Mouse (Mus musculus) embryonic facial prominence, embryonic 11.5 days (tissue): ENCODE results near the gene Ces2e. TPM values are rescaled to one million over a fixed set of nuclear protein-coding genes. Genes with fewer than 3 reads are reported as not detected.

ENCODE experiments used
- ATAC-seq: fragments of 200-750 bp; cut with Nextera tagmentation; replicated peaks from 2 replicates; pipeline ENCODE4 v1.8.0; 2017; ENCODE audit warnings: low read depth; ENCODE audit not compliant: insufficient number of reproducible peaks, low FRiP score, low TSS enrichment
- DNase-seq: peaks from one replicate; pipeline ENCODE4 v3.0.0-alpha.2; 2015; ENCODE audit warnings: low spot score
- H3K27ac ChIP-seq: fragments of 300-500 bp; sonication (generic); replicated peaks from 2 replicates; pipeline ENCODE4 v1.5.1; 2014; ENCODE audit warnings: mild to moderate bottlenecking, low read depth, low read length, control low read depth
- H3K27me3 ChIP-seq: fragments of 300-500 bp; sonication (generic); 2 replicates; pipeline ENCODE4 v1.6.1; 2014; ENCODE audit warnings: mild to moderate bottlenecking, low read length, moderate library complexity, mixed read lengths; ENCODE audit not compliant: control insufficient read depth, insufficient read depth
- H3K36me3 ChIP-seq: fragments of 300-500 bp; sonication (generic); replicated peaks from 2 replicates; pipeline ENCODE4 v1.6.1; 2014; ENCODE audit warnings: low read depth, mild to moderate bottlenecking, low read length, moderate library complexity, mixed read lengths; ENCODE audit not compliant: control insufficient read depth, insufficient read depth
- H3K4me1 ChIP-seq: fragments of 300-500 bp; sonication (generic); 2 replicates; pipeline ENCODE4 v1.6.1; 2014; ENCODE audit warnings: low read length, mixed read lengths; ENCODE audit not compliant: control insufficient read depth, insufficient read depth
- H3K4me2 ChIP-seq: fragments of 300-500 bp; sonication (generic); 2 replicates; pipeline ENCODE4 v1.6.1; 2014; ENCODE audit warnings: low read depth, mild to moderate bottlenecking, control low read depth, low read length, moderate library complexity
- H3K4me3 ChIP-seq: fragments of 300-500 bp; sonication (generic); 2 replicates; pipeline ENCODE4 v1.5.1; 2014; ENCODE audit warnings: low read depth, low read length, control low read depth
- H3K9ac ChIP-seq: fragments of 300-500 bp; sonication (generic); replicated peaks from 2 replicates; pipeline ENCODE4 v1.6.1; 2014; ENCODE audit warnings: mild to moderate bottlenecking, control low read depth, low read length
- H3K9me3 ChIP-seq: fragments of 300-500 bp; sonication (generic); replicated peaks from 2 replicates; pipeline ENCODE4 v1.6.1; 2016; ENCODE audit warnings: mild to moderate bottlenecking, low read length, inconsistent platforms, mixed read lengths; ENCODE audit not compliant: control insufficient read depth
- WGBS: fragments of 180-500 bp; shearing (Covaris S2); extraction: QIAGEN DNeasy Blood & Tissue Kit; methylation state at CpG from one replicate; pipeline ENCODE4 v1.1.7; 2014; 5-methylcytosine and 5-hydroxymethylcytosine counted together
- polyA plus RNA-seq: library from polyadenylated mRNA; unstranded; fragments of >200 nt; fragmentation: Nextera tagmentation; extraction: Ambion mirVana; gene quantifications from 2 replicates; pipeline ENCODE4 v1.2.1, GENCODE M21; 2014

The Ces2e gene
- polyA plus RNA-seq, 1 experiment from 2014 or later = 0.10 TPM

DNA sequence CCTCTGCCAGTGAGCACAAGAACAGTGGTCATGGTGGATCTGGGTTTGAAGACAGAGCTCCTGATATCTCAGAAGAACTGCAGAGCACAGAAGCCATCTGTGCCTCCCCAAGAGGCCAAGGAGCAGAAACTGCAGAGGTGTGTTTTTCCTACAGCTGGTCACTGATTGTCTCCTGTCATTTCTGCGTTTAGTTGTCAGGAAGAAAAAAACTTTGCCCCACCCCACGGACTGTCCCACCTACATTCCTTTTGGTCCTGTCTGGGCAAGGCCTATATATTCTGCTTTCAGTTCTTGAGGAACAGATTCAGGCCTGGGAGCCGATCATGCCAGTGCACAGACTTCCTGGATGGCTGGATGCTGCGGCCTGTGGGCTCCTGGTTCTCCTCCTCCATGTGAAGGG, 21.0 kb downstream of the Ces2e start, which contains the start of gene Ces2f:
Ces2f (plus strand) TSS at position 301 of the 400 bp plus-strand sequence.
- H3K27me3 ChIP-seq = no peaks in the 10 kb centered on the region
- 84% methylated on average over 4 of the region's 4 CpGs for WGBS
- no peak for ATAC-seq

GRCm38 (mm10) chr8:104949031-104949430, 23.0 kb downstream of the Ces2e start:
- no peak overlapping the region for H3K27ac ChIP-seq
- no peaks in the 10 kb centered on the region for H3K27me3 ChIP-seq
- H3K4me2 ChIP-seq = no peak overlapping the region
- H3K4me1 ChIP-seq = no peaks in the 10 kb centered on the region
- no peaks in the 10 kb centered on the region for H3K36me3 ChIP-seq
- H3K9ac ChIP-seq = no peak overlapping the region
- DNase-seq (no peak), ATAC-seq (no peak)
- 83% methylated on average over 5 of the region's 5 CpGs for WGBS
- no peak overlapping the region for H3K4me3 ChIP-seq
- H3K9me3 ChIP-seq = no peaks in the 10 kb centered on the region

More for the DNA sequence above, 21.0 kb downstream of the Ces2e start, which contains the start of gene Ces2f:
- Histone ChIP-seq H3K36me3 (no peaks in the 10 kb centered on the region), H3K4me1 (no peaks in the 10 kb centered on the region), H3K4me2 (no peak within 1 kb of the TSS), H3K27ac (no peak within 1 kb of the TSS), H3K9me3 (no peaks in the 10 kb centered on the region), H3K4me3 (no peak within 1 kb of the TSS), H3K9ac (no peak within 1 kb of the TSS)
- DNase-seq = no peak

DNA sequence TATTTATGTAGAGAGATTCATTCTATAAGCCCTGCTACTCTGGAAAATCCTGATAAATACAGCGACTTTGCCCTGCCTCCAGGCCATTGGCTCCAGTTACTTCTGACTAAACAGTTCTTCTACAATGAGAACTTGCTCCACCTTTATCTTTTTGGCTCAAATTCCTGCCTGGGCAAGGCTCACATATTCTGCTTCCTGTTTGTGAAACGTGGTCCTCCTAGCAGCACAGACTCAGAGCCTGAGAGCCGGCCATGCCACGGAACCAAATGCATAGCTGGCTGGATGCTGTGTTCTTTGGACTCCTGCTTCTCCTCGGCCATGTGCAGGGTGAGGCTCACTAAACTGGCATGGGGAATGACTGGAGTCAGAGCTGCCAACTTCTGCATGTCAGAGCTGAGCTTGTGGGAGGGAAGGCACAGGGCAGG, 35.5 kb downstream of the Ces2e start, which contains the start of gene Ces2g:
Ces2g (plus strand) TSS at position 182 of the 425 bp plus-strand sequence.
- no peaks in the 10 kb centered on the region for H3K9me3 ChIP-seq
- no peak within 1 kb of the TSS for H3K27ac ChIP-seq
- DNase-seq = no peak
- H3K4me2 ChIP-seq = no peak within 1 kb of the TSS
- H3K36me3 ChIP-seq = no peaks in the 10 kb centered on the region
- 72% methylated on average over 5 of the region's 5 CpGs for WGBS
- no peak for ATAC-seq
- H3K9ac ChIP-seq = no peak within 1 kb of the TSS
- no peaks in the 10 kb centered on the region for H3K27me3 ChIP-seq
- no peak within 1 kb of the TSS for H3K4me3 ChIP-seq
- no peaks in the 10 kb centered on the region for H3K4me1 ChIP-seq

- Histone ChIP-seq H3K27ac (no peak overlapping the region), H3K4me3 (no peak overlapping the region), H3K4me2 (no peak overlapping the region), H3K27me3 (no peaks in the 10 kb centered on the region), H3K36me3 (no peaks in the 10 kb centered on the region), H3K4me1 (no peaks in the 10 kb centered on the region), H3K9ac (no peak overlapping the region), H3K9me3 (no peaks in the 10 kb centered on the region)
- no peak for DNase-seq
- WGBS = 80% methylated on average over 8 of the region's 8 CpGs
- no peak for ATAC-seq
Measured at GRCm38 (mm10) chr8:104962229-104962901, 36.3 kb downstream of the Ces2e start.

DNA sequence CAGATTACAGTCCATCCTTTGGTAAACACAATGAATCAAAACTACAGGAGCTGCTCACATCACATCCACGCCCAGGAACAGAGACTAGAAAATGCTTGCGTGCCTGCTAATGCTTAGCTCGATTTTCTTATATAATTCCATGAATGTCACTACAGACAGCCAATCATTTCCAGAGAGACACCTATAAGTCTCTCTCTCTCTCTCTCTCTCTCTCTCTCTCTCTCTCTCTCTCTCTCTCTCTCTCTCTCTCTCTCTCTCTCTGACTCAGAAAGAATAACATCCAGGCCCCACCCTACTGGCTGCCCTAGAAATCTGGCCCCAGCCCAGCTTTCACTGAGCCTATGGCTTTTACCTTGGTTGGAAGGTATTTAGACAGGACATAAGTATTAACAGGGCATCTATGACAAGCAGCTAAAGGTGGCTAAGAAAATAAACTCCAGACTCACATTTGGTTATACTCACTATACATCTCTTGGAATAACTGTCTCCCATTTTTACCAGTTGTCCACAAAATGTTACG, 37.4 kb downstream of the Ces2e start:
- DNase-seq (no peak), ATAC-seq (no peak)
- Histone ChIP-seq H3K4me1 (no peaks in the 10 kb centered on the region), H3K27me3 (no peaks in the 10 kb centered on the region), H3K4me2 (no peak overlapping the region), H3K4me3 (no peak overlapping the region), H3K9me3 (no peaks in the 10 kb centered on the region), H3K27ac (no peak overlapping the region), H3K9ac (no peak overlapping the region), H3K36me3 (no peaks in the 10 kb centered on the region)
- 89% methylated on average over 4 of the region's 4 CpGs for WGBS

DNA sequence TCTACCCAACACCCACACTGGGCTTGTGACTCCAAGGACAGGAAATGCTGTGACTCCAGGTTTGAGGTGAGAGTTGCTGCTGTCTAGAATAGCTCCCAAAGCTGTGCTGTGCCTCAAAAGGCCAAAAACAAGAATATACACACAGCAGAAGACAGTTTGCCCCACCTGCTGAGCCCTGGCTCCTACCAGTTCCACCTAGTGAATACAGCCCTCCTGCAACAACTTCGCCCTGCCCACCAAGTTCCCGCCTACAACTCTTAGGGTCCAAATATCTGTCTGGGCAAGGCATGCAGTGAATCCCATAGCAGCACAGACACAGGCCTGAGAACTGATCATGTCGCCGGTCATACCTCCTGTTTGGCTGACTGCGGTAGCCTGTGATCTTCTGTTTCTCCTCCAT, 58.1 kb downstream of the Ces2e start:
- no peak overlapping the region for H3K4me3 ChIP-seq
- no peaks in the 10 kb centered on the region for H3K27me3 ChIP-seq
- no peaks in the 10 kb centered on the region; the same call in 1 of the 2 replicates for H3K9me3 ChIP-seq
- H3K4me2 ChIP-seq = no peak overlapping the region
- no peaks in the 10 kb centered on the region for H3K36me3 ChIP-seq
- no peaks in the 10 kb centered on the region for H3K4me1 ChIP-seq
- no peak overlapping the region for H3K9ac ChIP-seq
- no peak overlapping the region for H3K27ac ChIP-seq
- WGBS = 87% methylated on average over 5 of the region's 5 CpGs
- ATAC-seq (no peak), DNase-seq (no peak)

Other genes with a start within 250 kb of the Ces2e start
- gene Ces2a, start 192.3 kb upstream of the Ces2e start, polyA plus RNA-seq = not detected in 2 replicates
- gene Ces2b, start 94.7 kb upstream of the Ces2e start, polyA plus RNA-seq = 0.17 TPM in 1 of 2 replicates, not detected in the other
- gene Ces2c, start 79.2 kb upstream of the Ces2e start, polyA plus RNA-seq = not detected in 2 replicates
- gene Ces2f, start 21.1 kb downstream of the Ces2e start, polyA plus RNA-seq = not detected in 2 replicates
- not detected in 2 replicates for gene Ces2g, start 35.5 kb downstream of the Ces2e start, polyA plus RNA-seq
- gene Ces2h, start 74.6 kb downstream of the Ces2e start, polyA plus RNA-seq = not detected in 2 replicates
- gene Ces3a, start 122.3 kb downstream of the Ces2e start, polyA plus RNA-seq = not detected in 2 replicates
- not detected in 2 replicates for gene Ces3b, start 157.5 kb downstream of the Ces2e start, polyA plus RNA-seq
- not detected in 2 replicates for gene Ces4a, start 205.5 kb downstream of the Ces2e start, polyA plus RNA-seq
- 119 and 139 TPM in 2 replicates for gene Cbfb, start 244.4 kb downstream of the Ces2e start, polyA plus RNA-seq